Mouse (Mus musculus) frontal cortex, postnatal 25 days (tissue): ENCODE results near the gene Ppp2r2d.

Experiments used
- DNase-seq, 2 experiments: peaks; one replicate each; pipeline ENCODE4 v3.0.0; 2022; ENCODE audit warnings: low spot score in 2 of 2

Gene Ppp2r2d

DNA sequence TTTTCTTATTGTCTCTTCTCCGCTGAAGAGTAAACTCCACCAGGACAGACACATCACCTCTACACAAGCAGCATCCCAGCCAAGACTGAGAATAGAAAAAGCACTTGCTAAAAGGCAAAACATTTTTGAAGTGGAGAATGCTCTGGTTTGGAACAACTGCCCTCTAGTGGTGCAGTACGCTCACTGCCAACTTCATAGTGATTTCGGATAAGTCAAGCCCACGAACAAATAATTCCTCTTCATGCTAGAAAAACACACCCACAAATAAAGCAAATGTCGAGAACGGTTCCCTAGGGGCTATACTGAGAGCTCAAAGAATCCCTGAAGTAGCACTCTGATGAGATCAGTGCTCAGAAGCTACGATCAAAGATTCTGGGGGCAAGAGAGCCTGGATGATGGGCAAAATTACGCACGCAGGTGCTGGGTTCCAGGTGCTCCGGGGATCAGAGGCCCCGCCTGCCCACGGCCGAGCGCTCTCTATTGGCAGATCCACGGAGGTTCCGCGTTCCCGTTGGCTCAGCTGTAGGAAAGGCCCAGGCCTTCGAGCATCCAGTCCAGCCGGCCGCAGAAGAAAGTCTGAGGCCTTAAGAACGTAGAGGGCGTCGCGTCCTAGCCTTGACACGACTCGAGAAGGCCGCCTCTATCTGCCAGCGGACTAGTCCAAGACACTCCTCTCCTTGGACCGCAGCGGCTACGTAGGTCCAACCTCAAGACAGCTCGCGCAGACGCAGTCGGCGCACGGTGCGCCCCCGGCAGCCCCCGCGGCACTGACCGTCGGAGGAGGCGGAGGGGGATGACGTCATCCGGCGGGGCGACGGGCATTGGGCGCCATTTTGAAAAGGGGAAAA is at the start of gene Ppp2r2d, which contains the start of gene Mapk1ip1:
Ppp2r2d (plus strand) TSS at position 536 of the 848 bp plus-strand sequence.
Mapk1ip1 (minus strand) TSS at position 730 of the 848 bp plus-strand sequence.
- DNase-seq = peak; percentile 89 to 92

DNA sequence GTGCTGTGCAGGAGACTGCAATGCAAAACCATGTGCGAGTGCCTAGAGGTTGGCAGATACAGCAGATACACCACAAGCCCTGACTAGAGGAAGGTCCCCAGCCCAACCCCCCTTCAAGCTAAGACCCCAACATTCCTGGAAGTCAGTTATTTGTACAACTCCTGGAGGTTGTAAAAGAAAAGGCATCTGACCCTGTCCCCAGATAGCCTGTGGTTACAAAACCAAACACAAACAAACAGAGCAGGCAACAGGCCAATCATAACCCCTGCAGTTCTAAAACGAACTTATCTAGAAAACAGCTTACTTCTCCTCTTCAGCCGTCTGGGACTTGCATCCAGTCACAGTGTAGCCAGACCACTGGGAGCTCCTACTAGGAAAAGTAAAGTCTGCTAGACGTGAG is 42.5 kb upstream of the Ppp2r2d start:
- DNase-seq = no peak

DNA sequence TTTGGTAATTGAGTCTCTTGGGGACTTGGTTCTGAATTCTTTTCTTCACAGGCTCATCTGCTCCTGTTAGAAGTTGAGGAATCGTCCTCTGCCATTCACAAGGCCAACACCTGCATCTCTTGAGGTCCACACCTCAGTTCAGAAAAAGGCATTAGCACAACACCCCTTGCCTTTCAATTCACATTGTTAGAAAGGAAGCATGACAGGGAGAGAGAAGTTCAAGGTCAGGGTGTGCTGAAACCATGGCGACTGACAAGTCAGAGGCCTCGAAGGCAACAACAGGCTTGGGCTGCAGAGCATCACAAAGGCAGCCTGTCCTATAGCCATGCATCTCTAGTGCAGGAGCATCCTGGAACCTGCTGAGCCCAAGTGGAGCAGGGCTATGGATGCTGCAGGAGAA is 38.7 kb upstream of the Ppp2r2d start:
- DNase-seq = no peak

DNA sequence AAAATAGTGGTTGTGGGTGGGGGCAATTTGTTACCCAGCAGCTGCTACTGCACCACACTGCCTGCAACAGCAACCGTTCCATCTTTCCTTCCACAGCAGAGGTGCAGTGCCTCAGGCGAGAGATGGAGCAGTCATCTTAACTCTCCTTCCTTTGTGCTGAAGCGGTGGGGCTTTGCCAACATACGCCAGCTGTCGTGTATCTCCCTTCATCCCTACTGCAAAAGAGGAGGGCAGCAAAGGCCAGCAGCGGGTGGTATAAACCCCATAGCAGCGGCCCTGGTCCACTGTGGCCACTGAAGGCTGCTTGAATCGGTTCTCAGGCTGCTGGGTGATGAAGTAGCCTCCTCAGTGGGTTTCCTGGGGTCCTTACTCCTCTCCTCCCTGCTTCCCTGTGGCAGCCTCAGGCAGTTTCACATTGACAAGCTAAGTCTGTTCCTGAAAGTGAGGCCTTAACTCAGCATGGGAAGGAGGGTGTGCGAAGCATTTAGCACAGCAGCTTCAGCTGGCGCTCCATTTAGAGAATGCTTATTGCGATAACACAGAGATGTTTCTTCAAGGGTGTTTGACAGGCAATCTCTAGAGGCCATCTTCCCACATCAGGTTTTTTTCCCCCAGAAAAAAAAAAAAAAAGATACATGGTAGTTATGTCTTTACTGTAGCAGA is 32.5 kb upstream of the Ppp2r2d start:
- DNase-seq = no peak

DNA sequence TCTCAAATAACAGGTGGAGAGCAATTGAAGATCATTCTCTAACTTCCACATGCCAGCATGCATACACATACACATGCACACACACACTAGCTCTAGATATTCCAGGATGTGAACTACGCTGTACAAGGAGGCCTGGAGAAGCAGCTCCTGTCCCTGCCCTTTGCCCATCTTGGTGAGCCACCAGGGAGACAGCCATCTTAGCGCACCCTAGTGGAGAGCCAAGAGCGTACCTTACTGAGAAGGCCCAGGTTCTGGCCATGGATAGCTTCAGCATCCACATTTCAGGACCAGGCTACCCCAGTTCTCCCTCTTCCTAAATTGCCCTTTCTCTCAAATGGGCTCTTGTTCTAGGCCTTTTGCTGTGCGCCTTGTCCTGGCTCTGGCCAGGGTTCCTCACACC is 27.6 kb upstream of the Ppp2r2d start:
- DNase-seq = no peak

DNA sequence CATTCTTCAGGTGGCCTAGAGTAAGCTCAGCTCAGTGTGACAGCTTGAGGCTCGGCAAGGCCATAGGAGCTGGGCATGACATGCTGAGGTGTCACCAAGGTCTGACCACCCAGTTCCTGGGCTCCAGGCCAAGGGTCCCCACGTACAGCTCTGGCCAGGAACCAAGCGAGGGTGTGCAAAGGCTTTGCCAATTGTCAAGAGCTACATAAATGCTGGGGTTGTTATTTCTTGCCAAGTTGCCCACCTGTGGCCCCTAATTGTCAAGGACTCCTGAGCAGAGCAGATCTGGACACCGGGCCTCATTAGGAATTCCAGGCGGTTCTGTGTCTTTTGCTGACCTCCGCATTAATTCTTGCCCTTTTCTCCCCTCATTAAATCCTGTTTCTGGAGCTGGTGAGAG is 21.5 kb upstream of the Ppp2r2d start:
- no peak for DNase-seq

DNA sequence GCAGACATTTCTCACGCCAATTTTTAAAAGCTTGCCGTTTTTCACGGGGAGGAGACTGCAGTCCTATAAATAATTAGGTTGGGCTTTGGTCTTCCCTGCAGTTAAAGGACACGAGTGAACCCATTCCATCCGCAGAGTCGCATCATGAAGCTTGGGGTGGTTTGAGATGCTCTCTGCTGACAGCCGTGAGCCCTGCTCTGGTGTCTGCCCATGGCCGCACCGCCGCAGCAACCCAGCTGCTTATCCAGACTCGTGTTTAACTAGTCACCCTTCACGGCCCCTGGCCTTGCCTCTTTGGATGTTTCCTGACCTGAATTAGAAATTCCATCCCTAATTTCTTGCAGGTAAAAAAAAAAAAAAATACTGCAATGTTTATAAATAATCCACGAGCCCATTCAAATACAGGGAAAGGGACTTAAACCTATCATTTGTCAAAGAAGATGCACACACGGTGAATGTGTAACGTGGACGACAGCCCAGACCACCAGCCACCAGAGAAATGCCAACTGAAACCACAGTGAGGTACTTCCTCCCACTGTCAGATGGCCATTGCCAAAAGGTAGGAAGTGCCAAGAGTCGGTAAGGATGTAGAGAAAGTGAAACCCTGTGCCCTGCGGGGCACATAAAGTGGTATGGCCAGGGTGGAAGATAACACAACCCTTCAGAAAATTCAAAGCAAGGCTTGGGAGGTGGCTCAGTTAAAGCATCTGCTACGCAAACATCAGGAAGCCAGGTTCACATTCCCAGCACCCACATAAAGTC is 20.7 kb upstream of the Ppp2r2d start:
- DNase-seq = no peak

DNA sequence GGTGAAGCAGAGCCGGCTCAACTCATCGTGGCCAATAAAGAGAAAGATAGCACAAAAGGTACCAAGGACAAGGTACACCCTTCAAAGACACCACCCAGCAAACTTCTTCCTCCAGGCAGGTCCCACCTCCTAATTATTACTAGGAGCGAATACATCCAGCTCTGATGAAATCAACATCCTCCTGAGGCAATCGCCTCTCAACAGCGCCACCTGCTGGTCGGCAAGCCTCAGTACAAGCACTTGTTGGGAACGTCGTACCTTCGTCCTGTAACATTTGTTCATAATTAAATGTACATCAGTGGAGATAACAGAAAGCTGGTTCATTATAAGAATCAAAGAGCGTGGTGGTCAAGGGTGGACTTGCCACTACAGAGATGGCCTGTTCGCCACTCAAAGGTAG is 18.1 kb upstream of the Ppp2r2d start:
- DNase-seq = peak; percentile 39 to 63

DNA sequence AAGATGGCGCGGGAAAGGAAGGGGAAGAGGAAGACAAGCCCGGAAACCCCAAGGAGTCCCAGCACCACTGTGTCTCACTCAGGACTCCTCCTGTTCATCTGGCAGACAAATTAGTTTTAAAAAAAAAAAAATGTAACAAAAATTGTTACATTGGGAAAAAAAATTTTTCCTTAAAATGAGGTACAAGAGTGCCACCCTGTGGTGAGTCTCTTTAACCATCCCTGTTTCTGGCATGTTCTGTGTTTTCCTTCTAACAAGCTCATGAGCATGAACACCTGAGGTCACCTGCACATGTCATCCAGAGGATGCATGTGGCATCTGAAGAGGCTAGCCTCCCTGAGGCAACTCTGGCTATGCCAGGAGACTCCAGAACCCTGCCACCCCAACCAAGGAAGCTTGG is 10.9 kb upstream of the Ppp2r2d start:
- no peak for DNase-seq

DNA sequence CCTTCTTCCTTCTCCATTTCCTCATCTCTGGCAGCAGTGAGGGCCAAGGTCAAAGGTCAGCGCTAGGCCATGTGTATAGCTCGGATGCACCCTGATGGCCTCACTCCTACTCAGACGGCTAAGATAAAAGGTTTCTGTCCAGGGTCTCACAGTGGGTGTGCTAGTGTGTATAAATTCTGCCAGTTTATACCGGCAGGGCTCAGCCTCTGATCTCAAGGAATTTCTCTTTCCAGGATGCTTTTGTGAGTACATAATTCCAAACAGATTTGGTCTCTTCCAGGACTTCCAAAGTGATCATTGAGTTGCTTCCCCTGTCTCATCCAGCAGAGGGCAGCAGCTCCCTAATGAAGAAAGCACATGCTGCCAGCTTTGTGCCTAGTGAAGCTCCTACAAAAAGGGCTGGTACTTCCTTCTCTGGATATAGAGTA is 5.3 kb upstream of the Ppp2r2d start:
- DNase-seq = peak; percentile 74 to 82

DNA sequence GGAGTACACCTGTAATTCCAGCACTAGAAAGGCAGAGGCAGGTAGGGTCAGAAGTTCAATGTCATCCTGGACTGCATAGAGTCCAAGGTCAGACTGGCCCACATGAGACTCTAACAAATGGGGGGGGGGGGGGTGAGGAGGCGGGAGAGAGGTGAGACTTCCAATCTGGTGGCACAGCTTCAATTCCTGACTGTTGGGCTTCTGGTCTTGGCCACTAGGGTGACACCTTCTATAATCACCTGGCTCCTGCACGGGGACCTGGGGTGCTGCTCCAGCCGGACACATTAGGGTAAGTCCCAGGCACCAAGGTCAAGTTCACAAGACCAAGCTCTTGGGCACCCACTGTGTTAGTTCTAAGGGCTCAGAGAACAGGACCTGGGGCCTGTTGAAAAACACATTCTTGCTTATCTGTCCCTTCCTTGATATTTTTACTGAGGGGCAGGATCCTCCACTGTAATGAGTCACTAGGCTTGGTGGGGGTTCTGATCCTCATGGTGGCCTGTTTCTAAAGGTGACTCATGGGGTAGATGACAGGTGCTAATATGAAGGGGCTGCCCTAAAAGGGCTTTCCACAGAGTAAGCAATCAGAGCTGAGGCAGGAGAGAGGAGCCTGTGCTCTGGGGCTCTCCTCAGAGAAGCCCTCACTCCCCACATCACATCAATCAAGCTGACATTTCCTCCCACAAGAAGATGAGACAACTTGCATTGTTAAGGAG is 4.3 kb upstream of the Ppp2r2d start:
- no peak for DNase-seq

DNA sequence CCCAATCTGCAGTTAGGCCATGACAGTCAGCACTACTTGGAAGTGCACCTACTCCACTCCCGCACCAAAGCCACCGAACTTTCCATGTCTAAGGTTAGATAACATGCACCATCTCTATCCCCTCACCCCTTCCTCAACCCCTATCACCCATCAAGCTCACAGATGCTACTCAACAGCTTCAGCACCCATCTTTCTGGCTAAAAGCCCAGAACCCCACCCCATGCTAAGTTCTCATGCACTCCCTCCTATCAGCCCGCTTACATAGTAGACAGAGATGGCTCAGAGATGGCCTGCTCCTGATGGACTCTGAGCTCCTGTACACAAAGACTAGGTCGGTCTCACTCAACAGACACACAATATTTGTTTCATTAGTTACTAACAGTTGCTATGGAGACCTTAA is 2.5 kb upstream of the Ppp2r2d start:
- DNase-seq = no peak

DNA sequence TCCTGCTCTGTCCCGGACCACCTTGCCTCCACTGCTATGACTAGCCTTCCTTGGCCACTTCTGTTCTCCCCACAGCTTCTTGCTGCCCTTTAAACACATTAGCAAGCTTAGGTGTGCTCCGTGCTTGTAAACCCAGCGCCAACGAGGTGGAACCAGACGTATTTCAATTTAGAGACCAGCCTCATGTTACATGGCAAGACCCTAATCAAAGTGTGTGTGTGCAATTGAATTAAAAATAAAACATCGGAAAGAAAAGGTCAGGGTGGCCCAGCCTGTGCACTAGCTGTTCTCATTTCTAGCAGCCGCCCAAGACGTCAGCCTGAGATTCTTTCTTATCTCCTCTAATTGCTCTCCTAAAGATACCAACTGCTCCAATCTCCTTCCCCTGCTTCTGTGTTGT is 768 bp upstream of the Ppp2r2d start:
- DNase-seq = no peak

DNA sequence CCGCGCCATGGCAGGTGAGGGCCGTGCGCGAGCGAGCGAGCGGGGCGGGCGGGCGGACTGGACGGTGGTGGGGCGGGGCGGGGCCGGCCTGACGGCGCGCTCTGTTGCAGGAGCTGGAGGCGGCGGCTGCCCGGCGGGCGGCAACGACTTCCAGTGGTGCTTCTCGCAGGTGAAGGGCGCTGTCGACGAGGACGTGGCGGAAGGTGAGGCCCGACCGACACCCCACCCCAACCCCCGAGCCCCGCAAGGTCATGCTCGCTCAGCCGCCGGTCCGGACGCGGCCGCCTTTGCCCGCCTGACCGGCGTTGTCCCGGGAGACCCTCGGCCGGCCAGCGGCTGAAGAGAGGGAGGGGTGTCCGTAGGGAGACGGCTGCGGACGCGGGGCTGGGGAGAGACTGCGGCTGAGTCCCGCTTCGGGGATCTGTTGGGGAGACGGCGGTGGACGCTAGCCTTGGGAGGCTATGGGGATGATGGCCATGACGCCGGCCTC is 668 bp downstream of the Ppp2r2d start:
- no peak for DNase-seq

DNA sequence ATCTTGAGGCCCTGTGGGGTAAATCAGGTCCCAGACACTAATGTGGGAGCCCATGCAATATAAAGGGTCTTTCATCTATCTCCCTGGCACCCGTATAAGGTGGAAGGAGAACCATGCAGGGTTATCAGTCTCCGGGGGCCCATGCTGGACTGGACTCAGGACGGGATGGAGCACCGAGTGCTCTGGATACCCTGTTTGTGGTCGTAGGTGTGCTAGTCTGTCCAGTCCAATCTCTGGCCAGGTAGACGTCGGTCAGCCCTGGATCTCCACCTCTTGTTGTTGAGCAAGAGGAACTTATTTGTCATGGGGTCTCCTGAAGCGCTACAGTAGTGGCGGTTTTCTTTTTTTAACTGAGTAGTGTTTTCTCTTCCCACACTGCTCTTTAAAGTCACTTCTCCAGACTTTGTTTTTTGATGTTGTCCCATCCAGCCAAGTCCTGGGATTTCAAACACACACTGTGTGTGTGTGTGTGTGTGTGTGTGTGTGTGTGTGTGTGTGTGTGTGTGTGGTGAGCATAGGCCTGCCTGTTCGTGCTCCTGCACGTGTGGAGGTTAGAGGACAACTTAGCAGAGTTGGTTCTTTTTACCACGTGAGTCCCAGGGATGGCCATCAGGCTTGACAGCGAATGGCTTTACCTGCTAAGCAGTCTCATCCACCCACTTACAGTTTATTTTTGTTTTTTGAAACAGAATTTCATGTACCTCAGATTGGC is 1.6 kb downstream of the Ppp2r2d start:
- no peak for DNase-seq

DNA sequence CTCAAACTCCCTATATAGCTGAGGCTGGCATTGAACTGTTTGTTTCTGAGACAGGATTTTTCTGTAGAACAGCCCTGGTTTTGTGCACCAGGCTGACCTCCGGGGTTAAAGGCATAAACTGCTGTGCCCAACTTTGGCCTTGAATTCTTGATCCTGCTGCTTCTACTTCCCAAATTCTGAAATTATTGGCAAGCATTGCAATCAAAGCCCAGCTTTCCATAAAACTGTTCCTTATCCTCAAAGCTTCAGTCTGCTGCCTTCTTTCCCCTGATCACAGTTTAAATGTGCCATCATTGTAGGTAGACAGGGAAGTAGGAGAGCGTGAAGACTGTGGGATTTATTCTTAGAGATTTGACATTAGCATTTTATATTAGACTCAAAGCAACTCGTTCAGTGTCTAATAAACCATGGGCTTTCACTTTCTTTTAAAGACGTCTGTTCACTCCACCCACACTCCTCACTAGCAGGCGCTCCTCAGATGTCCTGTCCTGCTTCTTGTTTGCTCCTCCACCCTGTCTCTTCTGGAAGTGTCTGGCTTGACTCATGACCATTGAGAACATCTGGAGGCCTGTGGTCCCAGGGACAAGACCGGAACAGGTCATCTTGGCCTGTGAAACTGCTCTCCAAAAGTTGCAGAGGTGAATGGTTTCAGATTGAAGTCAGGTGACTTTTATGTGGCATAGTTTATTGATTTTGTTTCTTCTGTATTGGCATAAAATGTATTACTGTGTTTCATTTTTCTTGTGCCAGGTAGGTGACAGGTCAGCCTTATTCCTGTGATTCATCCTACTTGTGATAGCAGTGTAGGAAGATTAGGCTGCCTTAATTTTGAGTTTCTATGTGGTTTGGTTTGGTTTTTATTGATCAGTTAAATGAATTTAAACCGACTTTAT is 2.4 kb downstream of the Ppp2r2d start:
- DNase-seq = no peak

DNA sequence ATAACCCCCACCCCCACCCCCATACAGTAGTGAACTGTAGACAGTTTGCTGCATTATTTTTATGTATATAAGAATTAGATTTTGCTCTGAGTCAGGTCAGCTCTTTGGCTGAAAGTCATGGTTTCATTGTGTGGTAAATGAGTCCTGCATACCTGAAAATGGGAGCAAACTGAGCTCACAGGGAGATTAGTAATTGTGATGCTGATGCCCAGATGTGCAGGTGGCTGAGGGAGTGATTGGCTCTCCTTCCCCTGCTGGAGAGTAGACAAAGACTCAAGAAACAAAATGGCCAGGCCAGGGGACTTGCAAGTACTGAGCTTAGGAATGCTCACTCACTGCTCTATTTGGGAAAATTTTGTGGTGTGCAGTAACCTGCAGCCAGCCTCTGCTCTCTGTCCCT is 4.2 kb downstream of the Ppp2r2d start:
- DNase-seq = no peak

DNA sequence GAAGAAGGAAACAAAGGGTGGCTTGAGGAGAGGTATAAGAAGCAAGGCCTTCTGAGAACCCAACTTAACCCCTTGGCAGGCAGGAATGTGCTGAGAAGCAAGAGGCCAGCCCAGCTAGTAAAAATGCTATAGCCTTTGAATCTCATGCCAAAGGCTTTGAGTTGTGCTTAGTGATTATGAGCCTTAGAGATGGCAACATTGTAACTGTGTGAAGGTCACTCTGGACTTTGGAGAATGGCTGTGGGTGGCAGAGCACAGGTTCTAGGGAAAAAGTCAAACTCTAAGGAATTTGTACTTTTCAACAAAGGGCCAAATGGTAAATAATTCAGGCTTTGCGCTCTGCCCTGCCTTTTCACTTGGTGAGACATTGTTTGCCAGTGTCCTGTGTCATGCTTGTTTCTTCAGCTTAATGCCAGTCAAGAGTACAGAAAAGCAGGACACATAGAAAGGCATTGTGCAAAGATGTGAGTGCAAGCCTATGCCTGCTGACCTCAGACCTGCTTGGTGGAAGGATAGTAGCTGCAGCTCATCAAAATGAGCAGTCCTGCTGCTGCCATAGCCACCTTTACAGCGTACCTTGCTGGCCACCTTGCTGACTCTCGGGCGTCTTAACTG is 7.6 kb downstream of the Ppp2r2d start:
- DNase-seq = no peak

DNA sequence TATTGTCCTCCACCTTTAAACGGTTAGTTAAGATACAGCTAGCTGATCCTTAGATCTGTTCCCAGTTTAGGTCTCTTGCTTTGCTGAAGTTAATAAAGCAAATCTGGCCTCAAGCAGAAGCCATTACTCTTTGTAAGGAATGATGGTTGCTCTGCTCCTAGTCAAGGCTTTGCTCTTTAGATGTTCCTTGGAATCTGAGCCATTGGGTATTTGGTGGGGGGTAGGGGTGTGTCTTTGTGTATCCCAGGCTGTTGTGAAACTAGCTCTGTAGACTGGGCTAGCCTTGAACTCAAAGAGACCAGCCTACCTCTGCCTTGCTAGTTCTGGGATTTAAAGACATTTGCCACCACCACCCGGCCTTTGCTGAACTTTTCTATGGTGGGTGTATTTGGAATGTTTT is 8.3 kb downstream of the Ppp2r2d start:
- DNase-seq = no peak

DNA sequence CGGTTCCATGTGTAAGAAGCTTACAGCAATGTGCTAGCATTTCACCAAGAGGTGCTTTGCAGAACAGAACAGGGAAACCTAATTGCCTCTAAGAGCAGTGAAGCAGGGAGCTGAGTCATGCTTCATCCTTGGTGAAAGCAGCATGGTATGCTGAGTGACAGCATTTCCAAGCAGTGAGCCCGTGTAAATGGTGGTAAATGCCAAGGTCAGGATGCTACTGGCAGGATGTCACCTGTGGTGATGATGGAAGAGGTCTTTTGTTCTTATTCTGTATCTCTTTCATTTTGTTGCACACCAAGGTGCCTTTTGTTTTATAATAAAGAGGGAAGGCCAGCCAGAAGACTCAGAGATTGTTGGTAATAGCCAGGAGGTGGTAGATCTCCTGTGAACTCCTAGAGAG is 10.8 kb downstream of the Ppp2r2d start:
- DNase-seq = no peak
